Comparison of ENCODE assay signal across 17 mouse cellular contexts in the genomic region with DNA sequence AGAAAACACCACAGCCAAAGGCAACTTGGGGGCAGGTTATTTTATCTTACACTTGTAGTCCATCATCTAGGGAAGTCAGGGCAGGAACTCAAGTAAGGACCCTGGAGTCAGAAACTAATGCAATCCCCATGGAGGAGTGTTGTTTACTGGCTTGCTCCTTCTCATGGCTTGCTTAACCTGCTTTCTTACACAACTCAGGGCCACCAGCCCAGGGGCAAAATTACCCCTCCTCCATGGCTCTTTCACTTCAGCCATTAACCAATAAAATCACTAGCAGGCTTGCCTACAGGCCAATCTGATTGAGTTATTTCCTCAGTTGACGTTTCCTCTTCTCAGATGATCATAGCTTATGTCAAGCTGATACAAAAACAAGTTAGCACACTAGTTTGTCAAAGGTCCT. TPM values are rescaled to one million over a fixed set of nuclear protein-coding genes. Genes with fewer than 3 reads are reported as not detected.
"Had no signal": no experiment of that assay in that cellular context is flagged by ENCODE, and none has a peak within 500 bp of the region (broad histone marks: within the 10 kb centered on the region; RNA-seq: fewer than 3 reads in every experiment).

No protein-coding gene starts in this region.

- DNase-seq: liver, postnatal 0 days; lung, adult 2 months; lung, postnatal 14 days; lung, postnatal 36 days; midbrain, embryonic 14.5 days; retina, postnatal 1 day; right cerebral cortex, adult 18-20 months; right cerebral cortex, postnatal 25 days; right cerebral cortex, postnatal 4 days; spleen, adult 18-20 months; thymus, adult 18-20 months; thymus, postnatal 14 days; thymus, postnatal 36 days had no signal

- ATAC-seq: liver, postnatal 0 days; lung, postnatal 0 days; midbrain, embryonic 16.5 days had no signal

RNA-seq across cellular contexts. Expression of a gene that starts 15.0 kb away (rescaled TPM):
- total RNA-seq: megakaryocyte, adult 5-6 weeks; megakaryocyte-erythroid progenitor cell, adult 5-6 weeks had no signal
